Mouse (Mus musculus) liver, embryonic 14.5 days (tissue): ENCODE data around the gene Kcnip2.

Experiments used
- CTCF ChIP-seq: IDR thresholded peaks from 2 replicates; pipeline ENCODE4 v1.5.1; 2016; ENCODE audit warnings: antibody characterized with exemption, low read depth, control low read depth
- EP300 ChIP-seq: IDR thresholded peaks from 2 replicates; pipeline ENCODE4 v1.6.1; 2016; ENCODE audit warnings: antibody characterized with exemption, low read depth

DNA sequence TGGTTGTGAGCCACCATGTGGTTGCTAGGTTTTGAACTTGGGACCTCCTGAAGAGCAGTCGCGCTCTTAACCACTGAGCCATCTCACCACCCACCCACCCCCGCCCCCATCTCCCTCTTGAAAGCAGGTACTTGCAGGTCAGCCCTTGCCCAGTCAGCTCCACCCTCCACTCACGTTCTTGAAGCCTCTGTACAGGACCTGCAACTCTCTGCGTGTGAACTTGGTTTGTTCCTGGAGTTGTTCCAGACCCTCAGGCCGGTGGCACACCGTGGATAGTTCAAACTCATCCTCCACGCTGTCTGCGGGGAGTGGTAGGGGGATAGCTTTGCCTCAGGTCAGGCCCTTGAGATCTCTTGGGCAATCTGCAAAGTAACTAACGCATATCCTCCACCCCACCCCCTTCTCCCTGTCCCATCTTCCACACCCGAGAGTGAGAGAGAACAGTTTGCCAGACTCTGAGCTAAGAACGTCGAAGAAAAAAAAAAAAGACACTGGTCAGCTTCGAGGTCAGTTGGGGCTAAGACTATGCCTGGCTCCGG, 20.4 kb downstream of the Kcnip2 start:
- TF ChIP-seq CTCF: no peak
- no peak for TF ChIP-seq EP300
